Mouse (Mus musculus): Measurements from ENCODE around the gene 6430571L13Rik.
A peak's percentile ranks its signal among the peaks of the same experiment; 100 is the strongest.

The 6430571L13Rik gene

GRCm38 (mm10) chr9:107340267-107340859, at the start of gene 6430571L13Rik:
TSS of gene 6430571L13Rik (plus strand) at chr9:107340602.
- peak; percentile 88 for DNase-seq (ENCODE audit: low read depth, low spot score)

- DNase-seq (ENCODE audit: low read depth, low spot score): peak; percentile 85
These were observed 49.5 kb upstream of the 6430571L13Rik start for GRCm38 (mm10) chr9:107290897-107291296.

- peak; percentile 85 for DNase-seq (ENCODE audit: low read depth, low spot score)
These were observed 46.2 kb upstream of the 6430571L13Rik start for GRCm38 (mm10) chr9:107294249-107294648.

- peak; percentile 68 for DNase-seq (ENCODE audit: low read depth, low spot score)
These were observed 44.8 kb upstream of the 6430571L13Rik start for GRCm38 (mm10) chr9:107295616-107296015.

- no peak for DNase-seq (ENCODE audit: low read depth, low spot score)
These were observed 44.6 kb upstream of the 6430571L13Rik start, which contains the start of gene Cish for GRCm38 (mm10) chr9:107296016-107296040. TSS of gene Cish (plus strand) at chr9:107296026.

GRCm38 (mm10) chr9:107296041-107296440, 44.4 kb upstream of the 6430571L13Rik start:
- DNase-seq (ENCODE audit: low read depth, low spot score): peak; percentile 67

- DNase-seq (ENCODE audit: low read depth, low spot score): peak; percentile 95
These were observed 43.9 kb upstream of the 6430571L13Rik start for GRCm38 (mm10) chr9:107296501-107296965.

GRCm38 (mm10) chr9:107297059-107297458, 43.3 kb upstream of the 6430571L13Rik start:
- no peak for DNase-seq (ENCODE audit: low read depth, low spot score)

- DNase-seq (ENCODE audit: low read depth, low spot score): no peak
These were observed 42.7 kb upstream of the 6430571L13Rik start for GRCm38 (mm10) chr9:107297658-107298057.

- DNase-seq (ENCODE audit: low read depth, low spot score): no peak
These were observed 42.2 kb upstream of the 6430571L13Rik start for GRCm38 (mm10) chr9:107298059-107298780.

GRCm38 (mm10) chr9:107298876-107299275, 41.5 kb upstream of the 6430571L13Rik start:
- DNase-seq (ENCODE audit: low read depth, low spot score): no peak

- DNase-seq (ENCODE audit: low read depth, low spot score): no peak
These were observed 40.6 kb upstream of the 6430571L13Rik start for GRCm38 (mm10) chr9:107299783-107300182.

GRCm38 (mm10) chr9:107300224-107300973, 40.0 kb upstream of the 6430571L13Rik start:
- DNase-seq (ENCODE audit: low read depth, low spot score): no peak

GRCm38 (mm10) chr9:107301554-107302331, 38.7 kb upstream of the 6430571L13Rik start:
- no peak for DNase-seq (ENCODE audit: low read depth, low spot score)

GRCm38 (mm10) chr9:107302592-107302991, 37.8 kb upstream of the 6430571L13Rik start:
- no peak for DNase-seq (ENCODE audit: low read depth, low spot score)

GRCm38 (mm10) chr9:107303121-107303820, 37.1 kb upstream of the 6430571L13Rik start:
- DNase-seq (ENCODE audit: low read depth, low spot score): peak; percentile 62

GRCm38 (mm10) chr9:107303900-107304299, 36.5 kb upstream of the 6430571L13Rik start:
- no peak for DNase-seq (ENCODE audit: low read depth, low spot score)

GRCm38 (mm10) chr9:107304383-107304782, 36.0 kb upstream of the 6430571L13Rik start:
- DNase-seq (ENCODE audit: low read depth, low spot score): no peak

- DNase-seq (ENCODE audit: low read depth, low spot score): no peak
These were observed 35.4 kb upstream of the 6430571L13Rik start for GRCm38 (mm10) chr9:107305012-107305411.

- no peak for DNase-seq (ENCODE audit: low read depth, low spot score)
These were observed 34.5 kb upstream of the 6430571L13Rik start for GRCm38 (mm10) chr9:107305601-107306542.
